ENCODE assay signal across 16 mouse cellular contexts in the genomic region with DNA sequence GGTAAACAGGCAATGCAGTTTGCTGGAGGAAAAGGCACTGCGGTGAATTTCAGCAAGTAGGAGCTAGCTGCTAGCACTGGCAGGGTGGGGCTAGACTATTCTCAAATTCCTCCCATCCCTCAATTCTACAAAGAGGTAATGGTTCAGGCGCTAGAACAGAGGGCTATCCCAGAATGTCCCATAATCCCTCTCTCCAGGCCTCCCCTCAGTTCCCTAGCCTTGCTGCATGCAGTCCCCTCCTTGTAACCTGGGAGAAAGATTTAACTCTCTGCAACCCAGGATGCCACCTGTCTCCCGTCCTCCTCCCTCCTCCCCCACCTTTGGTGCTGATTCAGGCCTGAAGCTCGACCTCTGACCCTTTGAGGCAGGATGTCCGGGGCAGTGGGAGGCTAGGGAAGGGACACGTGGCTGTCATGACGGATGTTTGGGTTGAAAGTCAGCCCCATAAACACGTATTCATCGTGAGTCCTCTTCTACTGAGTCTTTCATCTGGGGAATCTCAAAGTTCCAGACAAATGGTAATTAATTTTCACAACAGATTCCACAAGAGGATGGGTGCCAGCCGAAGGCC. TPM values are rescaled to one million over a fixed set of nuclear protein-coding genes. Genes with fewer than 3 reads are reported as not detected.
A peak's percentile ranks its signal among the peaks of the same experiment; 100 is the strongest.
DNase-seq lines count a peak whose midpoint lies in the region; ATAC-seq and TF ChIP-seq lines count a peak whose summit lies in the region.
"Had no signal": no experiment of that assay in that cellular context is flagged by ENCODE, and none has a peak within 500 bp of the region (broad histone marks: within the 10 kb centered on the region; RNA-seq: fewer than 3 reads in every experiment).

No protein-coding gene starts in this region.

- WGBS in heart, embryonic 10.5 days = 32% methylated on average over 10 of the region's 10 CpGs
- 31% methylated on average over 10 of the region's 10 CpGs for WGBS in heart, embryonic 12.5 days
- 43% methylated on average over 10 of the region's 10 CpGs for WGBS in lung, postnatal 0 days
- 44% methylated on average over 10 of the region's 10 CpGs for WGBS in lung, adult 2 months
- WGBS in embryonic facial prominence, embryonic 10.5 days = 30% methylated on average over 10 of the region's 10 CpGs

- no peak for DNase-seq in heart, embryonic 10.5 days (ENCODE audit: low spot score)
- no peak for DNase-seq in lung, postnatal 0 days (ENCODE audit: low spot score)
- DNase-seq in lung, adult 2 months = no peak
- no peak for DNase-seq in embryonic facial prominence, embryonic 10.5 days (ENCODE audit: low spot score)
- DNase-seq in cerebellum, adult 9-11 months = no peak
- DNase-seq in spleen, adult 18-20 months = no peak
- DNase-seq: cerebellum, adult 8-10 months; layer of hippocampus, postnatal 36 days; liver, embryonic 13.5 days; right cerebral cortex, adult 18-20 months; thymus, adult 2 months had no signal

- H3K27me3 ChIP-seq in heart, embryonic 10.5 days (ENCODE audit: insufficient read depth, poor library complexity, severe bottlenecking) = no peaks in the 10 kb centered on the region
- H3K27me3 ChIP-seq in heart, embryonic 12.5 days (replicated peaks) = no peaks in the 10 kb centered on the region
- H3K27me3 ChIP-seq in lung, postnatal 0 days (replicated peaks; ENCODE audit: insufficient read depth, low read length) = no peaks in the 10 kb centered on the region
- no peaks in the 10 kb centered on the region for H3K27me3 ChIP-seq in embryonic facial prominence, embryonic 10.5 days (replicated peaks; ENCODE audit: low read depth, poor library complexity, severe bottlenecking)
- H3K27me3 ChIP-seq: liver, embryonic 13.5 days had no signal

- no peak for ATAC-seq in heart, embryonic 12.5 days (ENCODE audit: insufficient number of reproducible peaks, low FRiP score)
- peak; percentile 52 for ATAC-seq in lung, postnatal 0 days
- ATAC-seq: activated CD4-positive, CD25-positive, alpha-beta regulatory T cell, adult 4 months; forebrain, embryonic 16.5 days; midbrain, embryonic 16.5 days had no signal

- peak overlapping the region; percentile 31; the same call in 1 of the 2 replicates for H3K27ac ChIP-seq in heart, embryonic 10.5 days
- no peak overlapping the region for H3K27ac ChIP-seq in heart, embryonic 12.5 days (ENCODE audit: poor library complexity, severe bottlenecking)
- H3K27ac ChIP-seq in lung, postnatal 0 days (ENCODE audit: low read length) = 0 out of 2 replicates have a peak overlapping the region, but pooled peaks have one; percentile 21
- peak overlapping the region; percentile 7; the same call in 1 of the 2 replicates for H3K27ac ChIP-seq in embryonic facial prominence, embryonic 10.5 days (replicated peaks)
- H3K27ac ChIP-seq: liver, embryonic 13.5 days had no signal

- no peak overlapping the region for H3K4me3 ChIP-seq in heart, embryonic 10.5 days
- H3K4me3 ChIP-seq in heart, embryonic 12.5 days = no peak overlapping the region
- no peak overlapping the region for H3K4me3 ChIP-seq in lung, postnatal 0 days (ENCODE audit: low read depth, low read length)
- H3K4me3 ChIP-seq in lung, adult 2 months (replicated peaks; ENCODE audit: extremely low read depth, low read depth, low read length) = no peak overlapping the region
- no peak overlapping the region for H3K4me3 ChIP-seq in embryonic facial prominence, embryonic 10.5 days
- H3K4me3 ChIP-seq: erythroblast, embryonic 14.5 days; liver, embryonic 13.5 days had no signal

- no peaks in the 10 kb centered on the region for H3K9me3 ChIP-seq in heart, embryonic 10.5 days
- H3K9me3 ChIP-seq in heart, embryonic 12.5 days (replicated peaks) = no peaks in the 10 kb centered on the region
- H3K9me3 ChIP-seq in lung, postnatal 0 days (ENCODE audit: low read length) = no peaks in the 10 kb centered on the region
- H3K9me3 ChIP-seq in embryonic facial prominence, embryonic 10.5 days = no peaks in the 10 kb centered on the region
- H3K9me3 ChIP-seq: liver, embryonic 13.5 days had no signal

- TF ChIP-seq EP300 in lung, postnatal 0 days (IDR thresholded peaks at IDR 0.05) = no peak

- no peak for TF ChIP-seq POLR2A in lung, adult 2 months (IDR thresholded peaks at IDR 0.05; ENCODE audit: borderline replicate concordance, extremely low read depth, low read depth, low read length)

- H3K36me3 ChIP-seq in heart, embryonic 10.5 days = no peaks in the 10 kb centered on the region
- H3K36me3 ChIP-seq in heart, embryonic 12.5 days = no peaks in the 10 kb centered on the region
- no peaks in the 10 kb centered on the region for H3K36me3 ChIP-seq in lung, postnatal 0 days (ENCODE audit: insufficient read depth, low read length)
- no peaks in the 10 kb centered on the region for H3K36me3 ChIP-seq in embryonic facial prominence, embryonic 10.5 days (replicated peaks)
- H3K36me3 ChIP-seq: liver, embryonic 13.5 days had no signal

- no peak for TF ChIP-seq CTCF in lung, postnatal 0 days (IDR thresholded peaks at IDR 0.05)
- no peak for TF ChIP-seq CTCF in lung, adult 2 months (IDR thresholded peaks at IDR 0.05; ENCODE audit: insufficient read depth, low read length)

- H3K4me2 ChIP-seq in heart, embryonic 12.5 days = no peak overlapping the region
- no peak overlapping the region for H3K4me2 ChIP-seq in lung, postnatal 0 days (replicated peaks; ENCODE audit: low read depth, low read length)
- H3K4me2 ChIP-seq: liver, embryonic 13.5 days had no signal

- H3K4me1 ChIP-seq in heart, embryonic 10.5 days = peaks cover 52% of the 10 kb centered on the region
- peaks cover 26% of the 10 kb centered on the region for H3K4me1 ChIP-seq in heart, embryonic 12.5 days (replicated peaks)
- no peaks in the 10 kb centered on the region for H3K4me1 ChIP-seq in lung, postnatal 0 days (ENCODE audit: insufficient read depth, low read depth, low read length)
- H3K4me1 ChIP-seq in lung, adult 2 months (ENCODE audit: control insufficient read depth, insufficient read depth, low read length) = no peaks in the 10 kb centered on the region
- H3K4me1 ChIP-seq in embryonic facial prominence, embryonic 10.5 days = peaks cover 28% of the 10 kb centered on the region

- no peak overlapping the region for H3K9ac ChIP-seq in heart, embryonic 12.5 days
- H3K9ac ChIP-seq in lung, postnatal 0 days (replicated peaks; ENCODE audit: low read depth) = no peak overlapping the region
- H3K9ac ChIP-seq: liver, embryonic 13.5 days had no signal

RNA-seq across cellular contexts. Expression of a gene that starts 23.4 kb away (rescaled TPM):
- 11.9 and 15.9 TPM in 2 replicates for polyA plus RNA-seq in heart, embryonic 10.5 days (2016; fragmentation: Nextera tagmentation; extraction: Ambion mirVana)
- 12.4 and 14.3 TPM in 2 replicates for polyA plus RNA-seq in heart, embryonic 12.5 days (2016; fragmentation: Nextera tagmentation; extraction: Ambion mirVana)
- polyA plus RNA-seq in lung, postnatal 0 days (2015; fragmentation: Nextera tagmentation; extraction: Ambion mirVana) = 10.6 and 10.9 TPM in 2 replicates
- polyA plus RNA-seq in lung, adult 2 months (2012; rRNA removed) = 10.4 and 14.0 TPM in 2 replicates
- 6.9 and 7.8 TPM in 2 replicates for polyA plus RNA-seq in embryonic facial prominence, embryonic 10.5 days (2016; fragmentation: Nextera tagmentation; extraction: Ambion mirVana)

RNA-seq across cellular contexts. Expression of a gene that starts 36.6 kb away (rescaled TPM):
- polyA plus RNA-seq in heart, embryonic 10.5 days (2016; fragmentation: Nextera tagmentation; extraction: Ambion mirVana) = 373 and 457 TPM in 2 replicates
- polyA plus RNA-seq in heart, embryonic 12.5 days (2016; fragmentation: Nextera tagmentation; extraction: Ambion mirVana) = 314 and 321 TPM in 2 replicates
- polyA plus RNA-seq in lung, postnatal 0 days (2015; fragmentation: Nextera tagmentation; extraction: Ambion mirVana) = 121 and 134 TPM in 2 replicates
- polyA plus RNA-seq in lung, adult 2 months (2012; rRNA removed) = 74.5 and 92.3 TPM in 2 replicates
- polyA plus RNA-seq in embryonic facial prominence, embryonic 10.5 days (2016; fragmentation: Nextera tagmentation; extraction: Ambion mirVana) = 567 and 585 TPM in 2 replicates

RNA-seq across cellular contexts. Expression of a gene that starts 47.9 kb away (rescaled TPM):
- 47.0 and 64.8 TPM in 2 replicates for polyA plus RNA-seq in heart, embryonic 10.5 days (2016; fragmentation: Nextera tagmentation; extraction: Ambion mirVana)
- polyA plus RNA-seq in heart, embryonic 12.5 days (2016; fragmentation: Nextera tagmentation; extraction: Ambion mirVana) = 45.6 and 47.1 TPM in 2 replicates
- polyA plus RNA-seq in lung, postnatal 0 days (2015; fragmentation: Nextera tagmentation; extraction: Ambion mirVana) = 32.8 and 34.8 TPM in 2 replicates
- polyA plus RNA-seq in lung, adult 2 months (2012; rRNA removed) = 3.4 and 5.3 TPM in 2 replicates
- polyA plus RNA-seq in embryonic facial prominence, embryonic 10.5 days (2016; fragmentation: Nextera tagmentation; extraction: Ambion mirVana) = 73.1 and 79.1 TPM in 2 replicates
